Mouse (Mus musculus) lung, adult 18-20 months (tissue): Measurements from ENCODE around the gene Slc26a8.

Source experiments
- DNase-seq, 2 experiments: peaks; one replicate each; pipeline ENCODE4 v3.0.0; 2022; ENCODE audit warnings: mixed read lengths in 2 of 2

Gene Slc26a8

DNA sequence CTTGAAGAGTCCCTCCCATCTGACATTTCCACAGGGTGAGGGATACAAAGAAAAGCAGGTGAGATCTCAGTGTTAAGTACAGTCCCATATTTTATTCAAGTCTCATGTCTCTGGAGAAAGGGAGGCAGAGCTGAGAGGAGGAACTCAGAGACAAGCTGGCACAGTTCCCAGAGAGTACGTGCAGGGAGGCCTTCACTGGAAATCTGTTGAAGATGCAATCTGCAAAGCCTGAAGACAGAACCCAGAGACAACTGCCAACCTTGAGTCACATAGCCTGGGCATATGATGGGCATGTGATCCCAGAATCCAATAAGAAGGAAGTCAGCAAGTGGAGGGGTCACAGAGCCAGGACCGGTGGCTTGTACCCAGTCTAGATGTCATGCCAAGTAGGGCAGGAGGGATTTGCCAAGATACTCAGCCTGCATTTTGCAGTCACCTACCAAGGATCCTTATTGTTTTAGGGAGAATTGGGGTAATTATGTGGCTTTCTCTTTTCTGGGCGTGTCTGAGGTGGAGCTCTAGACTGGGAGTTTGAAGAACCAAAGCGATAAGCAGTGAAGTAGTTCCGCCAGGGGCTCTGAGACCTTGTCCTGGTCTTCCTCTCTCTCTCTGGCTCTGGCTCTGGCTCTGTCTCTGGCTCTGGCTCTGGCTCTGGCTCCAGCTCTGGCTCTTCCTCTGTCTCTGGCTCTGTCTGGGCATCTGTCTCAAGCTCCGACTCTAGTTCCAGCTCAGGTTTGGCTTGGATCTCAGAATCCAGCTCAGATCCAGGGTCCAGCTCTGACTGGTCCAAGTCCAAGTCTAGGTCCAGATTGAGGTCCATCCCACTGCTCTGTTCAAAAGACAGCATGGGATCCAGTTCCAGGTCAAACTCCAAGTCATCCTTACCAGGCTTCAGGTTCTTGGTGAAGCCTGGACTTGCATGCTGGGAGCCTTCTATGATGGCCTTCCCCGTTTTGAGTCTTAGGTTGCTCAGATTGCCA is 52.0 kb downstream of the Slc26a8 start:
- no peak for DNase-seq

GRCm38 (mm10) chr17:28635842-28636241 is 54.2 kb downstream of the Slc26a8 start:
- DNase-seq = no peak

DNA sequence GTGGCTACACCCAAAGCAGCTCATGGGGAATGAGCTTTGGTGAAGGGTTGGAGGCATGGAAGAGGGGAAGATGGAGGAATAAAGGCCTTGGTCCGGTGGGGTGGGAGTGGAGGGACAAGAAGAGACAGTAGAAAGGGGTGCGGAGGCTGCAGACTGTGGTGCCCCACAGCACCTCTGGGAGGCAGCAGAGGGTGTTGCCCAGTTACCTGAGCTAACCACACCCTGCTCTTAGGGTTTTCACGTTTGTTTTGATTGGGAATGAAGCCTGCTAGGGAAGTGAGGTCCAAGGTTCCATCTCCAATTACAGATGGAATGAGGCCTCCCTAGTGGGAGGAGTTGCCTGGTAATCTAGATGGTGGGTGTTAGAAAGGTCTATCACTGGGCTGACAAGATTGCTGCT is 60.9 kb downstream of the Slc26a8 start:
- DNase-seq = peak; percentile 11 to 27

DNA sequence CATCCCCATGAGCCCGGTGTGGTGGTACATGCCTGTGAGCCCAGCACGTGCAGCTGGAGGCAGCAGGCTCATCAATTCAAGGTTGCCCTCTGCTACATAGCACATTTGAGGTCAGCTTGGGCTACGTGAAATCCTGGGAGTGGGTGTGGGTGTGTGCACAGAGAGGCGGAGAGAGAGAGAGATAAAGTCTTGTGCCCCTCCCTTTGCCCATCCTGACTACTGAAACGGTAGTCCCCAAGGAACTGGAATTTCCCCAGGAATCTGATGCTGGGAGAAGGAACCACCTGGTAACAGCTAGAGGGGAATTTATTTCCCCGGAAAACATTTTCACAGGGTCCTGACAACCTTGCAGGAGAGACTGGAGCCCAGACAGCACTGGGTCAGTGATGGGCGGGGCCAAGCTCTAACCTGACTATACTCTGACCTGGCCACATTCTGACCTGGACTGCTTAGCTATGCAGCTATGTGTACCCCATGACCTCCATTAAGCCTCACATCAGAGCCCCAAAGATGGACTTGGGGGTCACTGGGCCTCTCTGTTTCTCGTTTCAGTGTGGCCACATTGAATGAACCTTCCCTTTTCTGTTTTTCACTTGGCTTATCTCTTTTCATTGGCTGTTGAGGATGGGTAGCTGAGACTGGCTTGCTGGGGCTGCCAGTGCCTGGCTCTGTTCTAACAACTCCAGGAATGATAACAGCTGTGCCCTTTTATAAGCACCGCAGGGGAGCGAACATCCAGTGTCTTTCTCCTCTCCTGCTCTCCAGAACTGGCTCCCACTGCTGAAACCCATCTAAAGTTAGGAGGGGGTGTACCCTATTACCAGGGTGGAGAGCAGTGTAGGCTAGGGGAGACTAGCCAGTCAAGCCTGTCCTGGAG is 61.5 kb downstream of the Slc26a8 start:
- no peak for DNase-seq

DNA sequence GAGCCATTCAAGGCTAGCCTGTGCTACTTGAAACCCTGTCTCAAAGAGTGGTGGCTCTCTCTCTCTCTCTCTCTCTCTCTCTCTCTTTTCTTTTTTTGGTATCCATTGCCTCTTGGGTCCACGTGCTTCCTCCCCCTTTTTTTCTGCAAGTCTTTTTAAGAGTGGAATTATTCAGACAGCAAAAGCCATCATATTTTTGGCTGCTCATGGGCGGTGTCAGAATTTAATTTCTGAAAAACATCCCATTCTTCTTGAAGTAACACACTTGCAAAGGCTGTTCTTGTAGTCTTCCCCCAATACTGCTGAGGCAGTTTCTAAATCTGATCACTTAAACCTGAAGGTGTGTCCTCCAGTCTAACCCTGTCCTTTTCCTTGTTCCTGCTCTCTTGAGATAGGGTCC is 63.1 kb downstream of the Slc26a8 start:
- no peak for DNase-seq

GRCm38 (mm10) chr17:28625327-28625726 is 64.7 kb downstream of the Slc26a8 start:
- no peak for DNase-seq

GRCm38 (mm10) chr17:28624841-28625240 is 65.2 kb downstream of the Slc26a8 start:
- DNase-seq = no peak

DNA sequence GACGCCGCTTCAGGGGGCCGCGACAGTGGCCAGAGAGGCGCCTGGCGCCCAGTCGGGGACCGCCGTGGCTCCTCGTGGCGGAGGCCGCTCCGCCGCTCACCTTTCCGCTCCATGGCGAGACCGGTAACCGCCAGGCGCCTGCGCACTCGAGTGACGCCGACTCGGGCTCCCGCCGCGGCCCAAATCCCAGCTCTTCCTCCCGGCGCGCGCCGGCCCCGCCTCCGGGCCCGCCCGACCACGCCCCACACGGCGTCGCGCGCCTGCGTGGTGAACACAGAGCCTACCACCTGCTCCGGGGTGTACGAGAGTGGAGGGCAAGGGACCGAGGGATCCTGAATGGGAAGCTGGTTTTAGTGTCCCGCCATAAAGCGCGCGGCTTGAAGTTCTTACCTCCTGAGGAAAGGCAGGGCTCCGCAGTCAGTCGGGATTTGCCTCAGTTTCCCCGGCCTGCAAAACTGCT is 67.7 kb downstream of the Slc26a8 start, which contains the start of gene Srpk1:
Gene Srpk1 (minus strand): TSS at position 410 of the 460 bp plus-strand sequence.
- peak; percentile 91 to 92 for DNase-seq

DNA sequence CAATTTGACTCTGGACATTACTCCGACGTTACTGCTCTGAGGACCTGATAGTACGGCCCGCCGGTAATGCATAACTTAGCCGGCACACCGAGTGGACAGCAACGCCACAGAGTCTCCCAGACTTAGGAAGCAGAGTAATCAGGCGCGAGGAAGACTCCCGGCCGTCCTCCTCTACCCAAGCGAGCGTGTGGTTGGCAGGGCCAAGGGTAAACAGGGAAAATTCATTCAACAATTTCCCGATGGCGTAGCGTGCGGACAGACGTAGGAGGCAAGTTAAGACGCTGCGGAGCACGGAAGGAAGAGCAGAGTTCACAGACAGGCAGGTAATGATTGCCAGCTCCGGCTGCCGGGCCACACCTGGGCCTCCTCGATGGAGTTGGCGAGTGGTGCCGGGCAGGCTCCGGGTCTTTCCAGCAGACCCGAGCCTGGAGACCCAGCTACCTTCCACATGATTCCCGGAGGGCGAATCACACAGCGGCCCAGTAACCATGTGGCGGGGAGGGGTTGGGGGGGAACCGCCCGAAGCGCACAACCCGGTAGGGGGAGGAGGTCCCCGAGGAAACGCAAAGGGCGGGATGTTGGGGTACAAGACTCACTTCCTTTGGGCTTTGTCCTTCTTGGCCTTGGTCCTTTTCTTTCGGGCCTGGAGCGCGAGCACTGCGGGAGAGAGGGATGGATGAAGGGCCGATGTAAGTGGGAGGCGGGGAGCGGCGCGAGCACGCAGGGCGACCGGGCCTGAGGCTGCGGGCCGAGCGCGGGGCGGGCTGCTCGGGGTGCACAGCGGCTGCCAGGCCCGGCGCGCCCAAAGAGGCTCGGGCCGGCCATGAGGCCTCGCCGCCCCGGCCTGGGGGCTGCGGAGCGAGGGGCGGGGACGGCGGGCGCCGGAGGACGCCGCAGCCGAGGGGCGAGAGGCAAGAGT is 68.4 kb downstream of the Slc26a8 start:
- DNase-seq = peak; percentile 51 to 52

DNA sequence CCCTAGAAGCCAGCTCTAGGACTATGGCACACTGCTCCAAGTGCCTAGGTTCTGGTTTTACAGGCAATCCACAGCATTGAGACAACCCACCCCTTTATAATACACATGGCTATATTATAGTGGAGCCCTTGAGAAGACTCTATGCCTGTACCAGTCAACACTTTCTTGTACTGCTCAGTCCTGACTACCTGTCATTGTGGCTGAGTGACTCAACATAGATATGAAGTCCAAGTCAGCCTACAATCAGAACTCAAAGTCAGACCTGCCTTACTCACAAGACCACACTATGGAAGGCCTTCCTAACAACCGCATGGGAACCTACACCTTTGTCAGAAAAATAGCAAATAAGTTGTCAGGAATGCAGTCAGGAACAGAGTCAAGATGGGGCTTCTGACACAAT is 71.3 kb downstream of the Slc26a8 start:
- DNase-seq = no peak

DNA sequence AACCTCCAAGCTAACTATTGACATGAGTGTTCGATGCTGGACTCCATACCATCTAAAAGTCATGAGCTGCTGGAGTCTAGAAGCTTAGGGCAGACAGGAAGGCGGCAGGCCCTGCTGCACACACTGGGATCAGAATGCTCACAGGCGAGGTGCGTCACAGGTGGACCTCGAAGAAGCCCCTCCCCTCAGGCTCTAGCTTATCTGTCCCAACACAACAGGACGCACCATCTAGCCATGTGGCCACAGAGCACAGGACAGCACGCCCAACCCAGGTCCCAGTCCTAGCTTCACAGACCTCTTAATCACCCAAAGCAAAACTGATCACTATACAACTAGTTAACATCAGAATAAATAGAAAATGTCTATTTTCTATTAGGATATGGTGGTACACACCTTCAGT is 71.9 kb downstream of the Slc26a8 start:
- no peak for DNase-seq

DNA sequence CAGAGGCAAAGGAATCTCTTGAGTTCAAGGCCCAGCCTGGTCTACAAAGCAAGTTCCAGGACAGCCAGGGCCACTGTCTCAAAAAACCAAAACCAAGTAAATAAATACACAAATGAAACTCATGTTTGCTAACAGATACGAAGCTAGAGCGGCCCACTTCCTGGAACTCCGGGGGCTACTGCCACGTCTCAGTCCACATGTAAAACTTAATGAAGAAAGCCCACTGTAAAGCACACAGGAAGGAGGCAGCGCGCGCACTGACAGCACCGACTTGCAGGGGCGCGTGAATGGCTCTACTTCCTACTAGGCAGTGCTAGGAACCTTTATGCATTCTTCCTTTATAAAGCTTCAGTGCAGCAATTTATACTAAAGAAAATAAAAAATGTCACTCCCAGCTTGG is 72.4 kb downstream of the Slc26a8 start:
- DNase-seq = no peak

GRCm38 (mm10) chr17:28615332-28615731 is 74.7 kb downstream of the Slc26a8 start:
- DNase-seq = no peak

DNA sequence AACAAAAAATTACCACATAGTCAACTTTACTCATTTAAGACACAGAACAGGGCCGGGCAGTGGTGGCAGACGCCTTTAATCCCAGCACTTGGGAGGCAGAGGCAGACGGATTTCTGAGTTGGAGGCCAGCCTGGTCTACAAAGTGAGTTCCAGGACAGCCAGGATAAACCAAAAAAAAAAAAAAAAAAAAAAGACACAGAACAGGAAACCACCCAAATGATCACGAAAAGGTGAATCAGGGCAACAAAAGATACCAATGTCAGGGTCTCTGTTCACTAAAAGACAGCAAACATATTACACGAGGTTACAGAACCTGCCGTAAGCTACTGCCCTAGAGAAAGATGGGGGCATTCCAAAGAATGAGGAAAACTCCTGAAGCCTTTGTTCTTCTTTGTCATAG is 76.9 kb downstream of the Slc26a8 start:
- DNase-seq = no peak

DNA sequence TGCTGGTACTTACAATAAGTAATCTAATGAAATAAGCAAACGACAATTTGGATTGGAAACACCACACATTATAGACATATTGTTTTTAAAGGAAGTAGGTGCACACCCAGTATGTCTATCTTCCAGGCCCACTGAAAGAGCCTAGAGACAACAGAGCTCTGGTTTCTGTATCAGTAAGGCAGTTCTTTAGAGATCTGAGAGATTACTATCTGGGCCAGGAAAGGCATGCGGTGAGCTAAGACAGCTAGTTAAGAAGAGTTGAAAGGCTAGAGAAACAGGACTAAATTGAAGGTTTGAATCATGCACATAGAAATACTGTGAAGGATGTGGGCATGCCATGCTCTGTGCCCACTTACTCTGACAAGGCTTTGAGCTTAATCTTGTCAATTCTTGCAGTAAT is 77.4 kb downstream of the Slc26a8 start:
- DNase-seq = no peak

DNA sequence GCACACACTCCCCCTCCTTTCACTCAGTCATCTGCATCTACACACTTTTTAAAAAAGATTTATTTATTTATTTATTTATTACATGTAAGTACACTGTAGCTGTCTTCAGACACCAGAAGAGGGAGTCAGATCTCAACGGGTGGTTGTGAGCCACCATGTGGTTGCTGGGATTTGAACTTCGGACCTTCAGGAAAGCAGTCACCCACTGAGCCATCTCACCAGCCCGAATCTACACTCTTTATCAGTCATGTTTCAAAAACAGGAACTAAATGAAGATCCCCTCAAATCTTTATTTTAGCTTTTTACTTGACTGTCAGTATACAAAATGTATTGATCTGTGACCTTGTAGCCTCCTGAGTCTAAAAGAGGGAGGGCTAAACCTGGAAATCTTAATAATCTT is 80.5 kb downstream of the Slc26a8 start:
- no peak for DNase-seq

GRCm38 (mm10) chr17:28601557-28602250 is 88.3 kb downstream of the Slc26a8 start:
- no peak for DNase-seq

DNA sequence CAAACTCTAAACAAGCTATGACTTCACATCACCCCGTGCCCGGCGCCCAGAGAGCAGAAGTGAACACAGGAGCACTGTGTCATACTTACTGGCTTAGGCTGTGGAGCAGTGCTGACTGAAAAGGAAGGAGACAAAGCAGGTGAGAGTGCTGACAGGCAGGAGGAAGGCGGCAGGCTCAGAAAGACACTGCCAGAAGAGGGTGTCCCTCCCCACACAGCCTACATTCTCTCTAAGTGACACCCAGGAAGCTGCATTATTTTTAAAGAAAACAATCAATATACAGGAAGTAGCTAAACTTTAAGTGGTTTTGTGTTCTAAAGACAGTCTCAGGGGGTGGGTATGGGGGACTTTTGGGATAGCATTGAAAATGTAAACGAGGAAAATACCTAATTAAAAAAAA is 89.3 kb downstream of the Slc26a8 start:
- no peak for DNase-seq

DNA sequence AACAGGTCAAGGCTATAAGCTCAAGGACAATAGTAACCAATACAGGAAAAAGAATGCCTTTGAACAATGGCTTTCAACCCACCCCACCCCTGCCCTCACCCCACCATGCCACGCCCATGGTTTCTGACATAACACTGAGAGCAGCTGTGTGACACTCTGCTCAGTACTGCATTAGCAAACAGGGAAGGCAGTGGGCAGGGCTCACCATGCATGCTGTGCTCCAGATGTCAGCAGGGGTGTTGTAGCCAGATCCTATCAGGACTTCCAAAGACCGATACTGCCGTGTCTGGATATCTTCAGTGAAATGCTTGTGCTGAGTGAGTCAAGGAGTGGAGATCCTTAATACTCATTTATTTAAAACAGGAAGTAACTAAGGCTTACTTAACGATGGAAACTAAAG is 96.1 kb downstream of the Slc26a8 start:
- no peak for DNase-seq

- peak; percentile 55 to 62 for DNase-seq
Measured at GRCm38 (mm10) chr17:28592998-28593397, 97.0 kb downstream of the Slc26a8 start.

DNA sequence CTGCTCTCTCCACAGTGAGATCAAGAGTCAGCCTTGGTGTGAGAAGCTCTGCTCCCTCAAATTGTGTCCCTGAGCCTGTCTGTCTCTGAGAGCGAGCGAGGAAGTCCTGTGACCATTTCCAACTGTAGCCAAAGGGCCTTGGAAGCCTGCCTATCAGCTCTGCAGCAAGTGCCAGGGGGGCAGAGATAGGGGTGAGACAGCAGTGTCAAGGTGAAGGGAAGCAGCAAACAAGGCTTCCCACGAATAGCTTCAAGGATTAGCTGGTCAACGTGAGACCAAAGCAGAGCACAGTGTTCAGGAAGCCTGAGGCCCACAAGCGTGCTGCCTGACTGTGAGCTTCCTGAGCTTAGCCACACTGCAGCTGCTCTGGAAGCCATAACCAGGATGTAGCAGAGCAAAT is 98.6 kb downstream of the Slc26a8 start:
- no peak for DNase-seq

- DNase-seq = no peak
Measured at GRCm38 (mm10) chr17:28590596-28590995, 99.4 kb downstream of the Slc26a8 start.
